Mouse (Mus musculus) erythroid progenitor cell, adult 5-6 weeks (primary cell): ENCODE data around the gene Rab11fip3. TPM values are rescaled to one million over a fixed set of nuclear protein-coding genes. Genes with fewer than 3 reads are reported as not detected.

Experiments used
- ATAC-seq: replicated peaks from 2 replicates; pipeline ENCODE4 v1.8.0; 2016; ENCODE audit warnings: moderate number of reproducible peaks, mild to moderate bottlenecking, moderate TSS enrichment, inconsistent platforms; ENCODE audit not compliant: poor library complexity, low FRiP score, severe bottlenecking
- total RNA-seq, 2 experiments: library from RNA; stranded (forward) in 1 of 2; stranded (reverse) in 1 of 2; fragments of 150-400 nt in 1 of 2; fragments of 186-747, 209-891 nt in 1 of 2; gene quantifications; 2 replicates each; pipeline versions ENCODE4 v1.2.3 to v1.2.4; 2015 to 2017; ENCODE audit warnings: low replicate concordance in 2 of 2

The Rab11fip3 gene
- total RNA-seq, 2 experiments from 2014 or later, result not detected

- 0 out of 2 replicates have a peak, but pooled peaks have one; percentile 23 for ATAC-seq
Observed at GRCm38 (mm10) chr17:25944366-25945163, 124.8 kb downstream of the Rab11fip3 start, which contains the start of the genes Pigq and Nhlrc4. Gene Pigq, minus strand, starts transcription at chr17:25944936. Gene Nhlrc4, minus strand, starts transcription at chr17:25944961.

GRCm38 (mm10) chr17:25943769-25944168 is 125.6 kb downstream of the Rab11fip3 start:
- no peak for ATAC-seq

GRCm38 (mm10) chr17:25943221-25943620 is 126.1 kb downstream of the Rab11fip3 start:
- ATAC-seq, result peak; percentile 39

- ATAC-seq, result peak; percentile 85
Observed at GRCm38 (mm10) chr17:25942597-25943151, 126.7 kb downstream of the Rab11fip3 start.

- ATAC-seq, result no peak
Observed at GRCm38 (mm10) chr17:25941511-25942241, 127.7 kb downstream of the Rab11fip3 start.

Other genes with a start within 250 kb of the Rab11fip3 start
- 4.2 and 6.5 TPM in 2 replicates for gene Wdr24, start 245.9 kb downstream of the Rab11fip3 start, total RNA-seq (2015; ENCODE audit: low replicate concordance)
- gene Wdr24, start 245.9 kb downstream of the Rab11fip3 start, total RNA-seq (2017; ENCODE audit: low replicate concordance), result 7.0 and 14.5 TPM in 2 replicates
- gene Jmjd8, start 240.7 kb downstream of the Rab11fip3 start, total RNA-seq (2015; ENCODE audit: low replicate concordance), result 5.4 and 6.1 TPM in 2 replicates
- 2.7 and 9.1 TPM in 2 replicates for gene Jmjd8, start 240.7 kb downstream of the Rab11fip3 start, total RNA-seq (2017; ENCODE audit: low replicate concordance)
- 58.7 and 86.4 TPM in 2 replicates for gene Stub1, start 236.2 kb downstream of the Rab11fip3 start, total RNA-seq (2015; ENCODE audit: low replicate concordance)
- 47.1 and 58.4 TPM in 2 replicates for gene Stub1, start 236.2 kb downstream of the Rab11fip3 start, total RNA-seq (2017; ENCODE audit: low replicate concordance)
- gene Rhbdl1, start 232.3 kb downstream of the Rab11fip3 start, total RNA-seq (2015; ENCODE audit: low replicate concordance), result 4.6 TPM in 1 of 2 replicates, not detected in the other
- gene Rhbdl1, start 232.3 kb downstream of the Rab11fip3 start, total RNA-seq (2017; ENCODE audit: low replicate concordance), result 0.77 TPM in 1 of 2 replicates, not detected in the other
- 1.3 and 1.4 TPM in 2 replicates for gene Gm20683, start 227.8 kb downstream of the Rab11fip3 start, total RNA-seq (2015; ENCODE audit: low replicate concordance)
- gene Gm20683, start 227.8 kb downstream of the Rab11fip3 start, total RNA-seq (2017; ENCODE audit: low replicate concordance), result 1.8 TPM in 1 of 2 replicates, not detected in the other
- gene Rhot2, start 224.7 kb downstream of the Rab11fip3 start, total RNA-seq (2015; ENCODE audit: low replicate concordance), result 34.4 and 37.1 TPM in 2 replicates
- 39.1 and 41.5 TPM in 2 replicates for gene Rhot2, start 224.7 kb downstream of the Rab11fip3 start, total RNA-seq (2017; ENCODE audit: low replicate concordance)
- 52.8 and 61.6 TPM in 2 replicates for gene Wdr90, start 208.1 kb downstream of the Rab11fip3 start, total RNA-seq (2015; ENCODE audit: low replicate concordance)
- gene Wdr90, start 208.1 kb downstream of the Rab11fip3 start, total RNA-seq (2017; ENCODE audit: low replicate concordance), result 26.4 and 37.6 TPM in 2 replicates
- gene Mcrip2, start 200.8 kb downstream of the Rab11fip3 start, total RNA-seq (2015; ENCODE audit: low replicate concordance), result 4.2 and 11.9 TPM in 2 replicates
- 3.5 TPM in 1 of 2 replicates, not detected in the other for gene Mcrip2, start 200.8 kb downstream of the Rab11fip3 start, total RNA-seq (2017; ENCODE audit: low replicate concordance)
- 10.1 and 17.3 TPM in 2 replicates for gene Mettl26, start 194.5 kb downstream of the Rab11fip3 start, total RNA-seq (2015; ENCODE audit: low replicate concordance)
- gene Mettl26, start 194.5 kb downstream of the Rab11fip3 start, total RNA-seq (2017; ENCODE audit: low replicate concordance), result 7.1 and 7.7 TPM in 2 replicates
- gene Wfikkn1, start 188.7 kb downstream of the Rab11fip3 start, total RNA-seq (2015; ENCODE audit: low replicate concordance), result not detected in 2 replicates
- 0.26 and 1.7 TPM in 2 replicates for gene Wfikkn1, start 188.7 kb downstream of the Rab11fip3 start, total RNA-seq (2017; ENCODE audit: low replicate concordance)
- gene Rab40c, start 149.8 kb downstream of the Rab11fip3 start, total RNA-seq (2015; ENCODE audit: low replicate concordance), result 2.2 and 2.5 TPM in 2 replicates
- 0.98 and 3.2 TPM in 2 replicates for gene Rab40c, start 149.8 kb downstream of the Rab11fip3 start, total RNA-seq (2017; ENCODE audit: low replicate concordance)
- 1,618 and 1,746 TPM in 2 replicates for gene Pigq, start 124.6 kb downstream of the Rab11fip3 start, total RNA-seq (2015; ENCODE audit: low replicate concordance)
- 1,554 and 1,638 TPM in 2 replicates for gene Pigq, start 124.6 kb downstream of the Rab11fip3 start, total RNA-seq (2017; ENCODE audit: low replicate concordance)
- gene Nhlrc4, start 124.6 kb downstream of the Rab11fip3 start, total RNA-seq (2015; ENCODE audit: low replicate concordance), result 13.7 and 13.8 TPM in 2 replicates
- gene Nhlrc4, start 124.6 kb downstream of the Rab11fip3 start, total RNA-seq (2017; ENCODE audit: low replicate concordance), result 13.7 and 18.9 TPM in 2 replicates
- gene A930017K11Rik, start 117.0 kb downstream of the Rab11fip3 start, total RNA-seq (2015; ENCODE audit: low replicate concordance), result not detected in 2 replicates
- gene A930017K11Rik, start 117.0 kb downstream of the Rab11fip3 start, total RNA-seq (2017; ENCODE audit: low replicate concordance), result not detected in 2 replicates
- gene Capn15, start 83.8 kb downstream of the Rab11fip3 start, total RNA-seq (2015; ENCODE audit: low replicate concordance), result 9.6 and 9.7 TPM in 2 replicates
- gene Capn15, start 83.8 kb downstream of the Rab11fip3 start, total RNA-seq (2017; ENCODE audit: low replicate concordance), result 5.7 and 9.1 TPM in 2 replicates
- 1.8 TPM in 1 of 2 replicates, not detected in the other for gene Decr2, start 20.8 kb upstream of the Rab11fip3 start, total RNA-seq (2015; ENCODE audit: low replicate concordance)
- 1.4 TPM in 1 of 2 replicates, not detected in the other for gene Decr2, start 20.8 kb upstream of the Rab11fip3 start, total RNA-seq (2017; ENCODE audit: low replicate concordance)
- gene Nme4, start 26.0 kb upstream of the Rab11fip3 start, total RNA-seq (2015; ENCODE audit: low replicate concordance), result 3.6 and 5.9 TPM in 2 replicates
- 3.4 TPM in 1 of 2 replicates, not detected in the other for gene Nme4, start 26.0 kb upstream of the Rab11fip3 start, total RNA-seq (2017; ENCODE audit: low replicate concordance)
- 13.0 and 13.8 TPM in 2 replicates for gene Tmem8, start 43.7 kb upstream of the Rab11fip3 start, total RNA-seq (2015; ENCODE audit: low replicate concordance)
- gene Tmem8, start 43.7 kb upstream of the Rab11fip3 start, total RNA-seq (2017; ENCODE audit: low replicate concordance), result 6.7 and 8.9 TPM in 2 replicates
- gene Mrpl28, start 53.9 kb upstream of the Rab11fip3 start, total RNA-seq (2015; ENCODE audit: low replicate concordance), result 32.3 and 39.3 TPM in 2 replicates
- gene Mrpl28, start 53.9 kb upstream of the Rab11fip3 start, total RNA-seq (2017; ENCODE audit: low replicate concordance), result 27.6 and 30.9 TPM in 2 replicates
- gene Axin1, start 69.1 kb upstream of the Rab11fip3 start, total RNA-seq (2015; ENCODE audit: low replicate concordance), result 12.2 and 35.3 TPM in 2 replicates
- 44.4 and 84.3 TPM in 2 replicates for gene Axin1, start 69.1 kb upstream of the Rab11fip3 start, total RNA-seq (2017; ENCODE audit: low replicate concordance)
- 4.7 and 13.4 TPM in 2 replicates for gene Pdia2, start 129.5 kb upstream of the Rab11fip3 start, total RNA-seq (2015; ENCODE audit: low replicate concordance)
- gene Pdia2, start 129.5 kb upstream of the Rab11fip3 start, total RNA-seq (2017; ENCODE audit: low replicate concordance), result 4.1 and 24.4 TPM in 2 replicates
- not detected in 2 replicates for gene Rgs11, start 133.4 kb upstream of the Rab11fip3 start, total RNA-seq (2015; ENCODE audit: low replicate concordance)
- not detected in 2 replicates for gene Rgs11, start 133.4 kb upstream of the Rab11fip3 start, total RNA-seq (2017; ENCODE audit: low replicate concordance)
- gene Arhgdig, start 138.2 kb upstream of the Rab11fip3 start, total RNA-seq (2015; ENCODE audit: low replicate concordance), result 3.2 TPM in 1 of 2 replicates, not detected in the other
- gene Arhgdig, start 138.2 kb upstream of the Rab11fip3 start, total RNA-seq (2017; ENCODE audit: low replicate concordance), result not detected in 2 replicates
- gene Fam234a, start 174.7 kb upstream of the Rab11fip3 start, total RNA-seq (2015; ENCODE audit: low replicate concordance), result 0.72 and 3.8 TPM in 2 replicates
- gene Fam234a, start 174.7 kb upstream of the Rab11fip3 start, total RNA-seq (2017; ENCODE audit: low replicate concordance), result 1.8 and 6.0 TPM in 2 replicates
- 16.3 and 27.4 TPM in 2 replicates for gene Luc7l, start 183.3 kb upstream of the Rab11fip3 start, total RNA-seq (2015; ENCODE audit: low replicate concordance)
- 45.1 and 70.6 TPM in 2 replicates for gene Luc7l, start 183.3 kb upstream of the Rab11fip3 start, total RNA-seq (2017; ENCODE audit: low replicate concordance)